Mouse (Mus musculus): ENCODE data around the gene Spef2.

Spef2 gene

GRCm38 (mm10) chr15:9530076-9530475 lies 218.6 kb downstream of the Spef2 start, which contains the start of gene Il7r:
Gene Il7r (minus strand): TSS chr15:9530176.
- no peak for DNase-seq

GRCm38 (mm10) chr15:9529646-9530045 lies 219.0 kb downstream of the Spef2 start:
- no peak for DNase-seq

Measured in kidney, adult 18-20 months (tissue).